Mouse (Mus musculus) skeletal muscle tissue, adult 2 months (tissue): ENCODE measurements around the gene Evi2.
A peak's percentile ranks its signal among the peaks of the same experiment; 100 is the strongest.

Experiments
- DNase-seq: peaks from one replicate; pipeline ENCODE4 v3.0.0-alpha.2; 2012; ENCODE audit warnings: low read depth, low spot score

Gene Evi2

GRCm38 (mm10) chr11:79526549-79526948 lies 3.8 kb downstream of the Evi2 start:
- DNase-seq = no peak

GRCm38 (mm10) chr11:79524310-79524575 lies 6.1 kb downstream of the Evi2 start:
- DNase-seq = no peak

- DNase-seq = no peak
Observed at GRCm38 (mm10) chr11:79523560-79524309, 6.7 kb downstream of the Evi2 start, which contains the start of gene Evi2b. Evi2b (minus strand) TSS chr11:79523762.

- no peak for DNase-seq
Observed at GRCm38 (mm10) chr11:79522944-79523343, 7.4 kb downstream of the Evi2 start.

GRCm38 (mm10) chr11:79521930-79522329 lies 8.5 kb downstream of the Evi2 start:
- no peak for DNase-seq

- no peak for DNase-seq
Observed at GRCm38 (mm10) chr11:79520772-79521171, 9.6 kb downstream of the Evi2 start.

- DNase-seq = peak; percentile 56
Observed at GRCm38 (mm10) chr11:79519878-79520291, 10.5 kb downstream of the Evi2 start.

- no peak for DNase-seq
Observed at GRCm38 (mm10) chr11:79519299-79519698, 11.1 kb downstream of the Evi2 start.

GRCm38 (mm10) chr11:79515798-79516197 lies 14.6 kb downstream of the Evi2 start:
- no peak for DNase-seq

- no peak for DNase-seq
Observed at GRCm38 (mm10) chr11:79515331-79515730, 15.1 kb downstream of the Evi2 start.

GRCm38 (mm10) chr11:79511970-79512369 lies 18.4 kb downstream of the Evi2 start:
- no peak for DNase-seq

GRCm38 (mm10) chr11:79504506-79504905 lies 25.9 kb downstream of the Evi2 start:
- DNase-seq = no peak

GRCm38 (mm10) chr11:79503845-79504244 lies 26.5 kb downstream of the Evi2 start, which contains the start of gene Omg:
Omg (minus strand) TSS chr11:79504084.
- no peak for DNase-seq

GRCm38 (mm10) chr11:79502917-79503316 lies 27.5 kb downstream of the Evi2 start:
- no peak for DNase-seq

- peak; percentile 7 for DNase-seq
Observed at GRCm38 (mm10) chr11:79494976-79495800, 35.2 kb downstream of the Evi2 start.

- no peak for DNase-seq
Observed at GRCm38 (mm10) chr11:79484721-79485120, 45.7 kb downstream of the Evi2 start.

- no peak for DNase-seq
Observed at GRCm38 (mm10) chr11:79483876-79484528, 46.4 kb downstream of the Evi2 start.

- no peak for DNase-seq
Observed at GRCm38 (mm10) chr11:79483392-79483791, 47.0 kb downstream of the Evi2 start.

GRCm38 (mm10) chr11:79468097-79468496 lies 62.3 kb downstream of the Evi2 start:
- no peak for DNase-seq
